Mouse (Mus musculus): Measurements from ENCODE around the gene Itpr2.

DNA sequence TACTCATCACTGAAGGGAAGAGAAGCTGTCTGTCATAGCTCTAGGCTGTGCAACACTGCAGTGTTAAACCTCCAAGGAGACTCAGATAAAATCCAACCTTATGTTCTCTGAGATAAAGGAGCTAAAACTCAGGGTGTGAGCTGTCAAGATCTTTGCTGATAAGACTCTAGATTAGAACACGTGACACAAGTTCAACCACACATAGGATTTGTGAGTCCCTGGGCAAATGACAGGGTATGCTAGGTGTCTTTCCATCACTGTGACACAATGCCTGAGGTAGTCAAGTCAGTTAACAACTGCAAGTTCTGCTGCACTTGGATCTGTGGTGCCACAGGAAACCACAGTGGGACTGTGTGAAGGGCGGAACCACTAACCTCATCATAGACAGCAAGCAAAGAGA is 67.8 kb downstream of the Itpr2 start:
- TF ChIP-seq CTCF (IDR thresholded peaks at IDR 0.05; ENCODE audit: low read depth, low read length) = no peak
- no peak for TF ChIP-seq POLR2A (IDR thresholded peaks at IDR 0.05; ENCODE audit: borderline replicate concordance, low read depth, low read length)
